Mouse (Mus musculus) neural tube, embryonic 12.5 days (tissue): Measurements from ENCODE around the gene Plin3. TPM values are rescaled to one million over a fixed set of nuclear protein-coding genes. Genes with fewer than 3 reads are reported as not detected.

Source experiments
- ATAC-seq: fragments of 200-750 bp; cut with Nextera tagmentation; 2 replicates; pipeline ENCODE4 v1.8.0; 2017; ENCODE audit warnings: low read depth, mild to moderate bottlenecking, moderate TSS enrichment, moderate library complexity; ENCODE audit not compliant: low FRiP score
- H3K27ac ChIP-seq: fragments of 300-500 bp; sonication (generic); 2 replicates; pipeline ENCODE4 v1.5.1; 2016
- H3K27me3 ChIP-seq: fragments of 300-500 bp; sonication (generic); replicated peaks from 2 replicates; pipeline ENCODE4 v1.6.1; 2016; ENCODE audit warnings: mild to moderate bottlenecking
- H3K36me3 ChIP-seq: fragments of 300-500 bp; sonication (generic); 2 replicates; pipeline ENCODE4 v1.6.1; 2016; ENCODE audit warnings: mild to moderate bottlenecking
- H3K4me1 ChIP-seq: fragments of 300-500 bp; sonication (generic); 2 replicates; pipeline ENCODE4 v1.6.1; 2016
- H3K4me2 ChIP-seq: fragments of 300-500 bp; sonication (generic); replicated peaks from 2 replicates; pipeline ENCODE4 v1.6.1; 2016; ENCODE audit warnings: mild to moderate bottlenecking
- H3K4me3 ChIP-seq: fragments of 300-500 bp; sonication (generic); 2 replicates; pipeline ENCODE4 v1.5.1; 2016
- H3K9ac ChIP-seq: fragments of 300-500 bp; sonication (generic); 2 replicates; pipeline ENCODE4 v1.6.1; 2016; ENCODE audit warnings: mild to moderate bottlenecking
- H3K9me3 ChIP-seq: fragments of 300-500 bp; sonication (generic); 2 replicates; pipeline ENCODE4 v1.6.1; 2016; ENCODE audit warnings: mild to moderate bottlenecking
- WGBS: fragments of 180-500 bp; shearing (Covaris S2); methylation state at CpG from one replicate; pipeline ENCODE4 v1.1.7; 2016; 5-methylcytosine and 5-hydroxymethylcytosine counted together
- polyA plus RNA-seq: library from polyadenylated mRNA; unstranded; fragments of >200 nt; fragmentation: Nextera tagmentation; extraction: Ambion mirVana; gene quantifications from 2 replicates; pipeline ENCODE4 v1.2.1, GENCODE M21; 2016

The Plin3 gene
- 29.0 and 31.7 TPM in 2 replicates for polyA plus RNA-seq

DNA sequence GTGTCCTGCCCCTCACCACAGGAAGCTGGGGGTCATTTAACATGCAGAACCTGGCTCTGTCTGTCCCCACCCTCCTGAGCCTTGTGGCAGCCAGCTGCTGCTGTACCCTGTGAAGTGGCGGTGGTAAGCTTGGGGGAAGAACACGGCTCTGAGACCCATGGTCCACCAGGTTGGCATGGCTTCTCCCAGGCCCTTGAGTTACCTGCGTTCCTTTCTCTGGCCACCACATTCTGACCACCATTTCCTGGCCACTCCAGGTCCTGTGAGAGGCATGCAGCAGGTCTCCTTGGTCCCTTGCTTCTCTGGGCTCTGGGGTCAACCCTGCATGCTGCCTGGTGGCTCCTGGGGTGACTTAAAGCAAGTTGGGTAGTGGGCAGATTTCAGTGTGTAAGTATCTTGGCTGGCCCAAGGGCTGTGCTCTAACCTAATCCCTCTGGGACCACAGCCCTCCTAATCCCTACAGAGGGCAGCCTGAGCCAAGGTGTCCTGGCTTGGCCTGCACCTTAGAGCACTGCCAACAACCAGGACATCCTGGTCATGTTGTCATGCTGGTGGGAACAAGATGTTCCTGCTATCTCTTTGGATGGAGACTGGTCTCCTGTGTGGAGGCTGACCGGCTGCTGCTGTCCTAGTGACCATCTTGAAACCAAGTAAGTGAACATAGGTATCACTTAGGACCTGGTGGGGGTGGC lies at the start of gene Plin3:
Gene Plin3, minus strand, starts transcription at position 343 of the 692 bp plus-strand sequence.
- WGBS, result 84% methylated on average over 4 of the region's 4 CpGs
- H3K4me3 ChIP-seq, result no peak within 1 kb of the TSS
- no peak within 1 kb of the TSS for H3K9ac ChIP-seq
- peaks cover 34% of the 10 kb centered on the region for H3K4me1 ChIP-seq
- H3K4me2 ChIP-seq, result no peak within 1 kb of the TSS
- ATAC-seq, result no peak
- H3K36me3 ChIP-seq, result no peaks in the 10 kb centered on the region
- no peaks in the 10 kb centered on the region for H3K9me3 ChIP-seq
- no peaks in the 10 kb centered on the region for H3K27me3 ChIP-seq
- H3K27ac ChIP-seq, result no peak within 1 kb of the TSS

DNA sequence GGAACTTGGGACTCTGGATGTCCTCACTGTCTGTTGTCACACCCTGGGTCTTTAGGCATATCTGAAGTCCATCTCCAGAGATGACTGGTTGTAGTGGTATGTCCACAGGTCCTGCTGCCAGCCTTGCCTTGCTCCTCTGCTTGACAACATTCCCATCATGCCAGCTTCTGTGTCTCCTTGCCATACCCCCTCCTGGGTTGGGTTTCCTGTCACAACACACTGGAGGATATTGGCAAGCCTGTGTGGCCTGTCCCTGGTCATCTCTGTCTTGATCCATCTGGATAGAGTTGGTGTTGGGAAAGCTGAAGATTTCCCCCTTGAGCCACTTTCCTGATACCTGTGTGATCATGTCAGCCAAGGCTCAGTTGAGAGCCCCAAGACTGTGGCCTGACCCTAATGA lies 48.0 kb upstream of the Plin3 start:
- H3K9ac ChIP-seq, result no peak overlapping the region

DNA sequence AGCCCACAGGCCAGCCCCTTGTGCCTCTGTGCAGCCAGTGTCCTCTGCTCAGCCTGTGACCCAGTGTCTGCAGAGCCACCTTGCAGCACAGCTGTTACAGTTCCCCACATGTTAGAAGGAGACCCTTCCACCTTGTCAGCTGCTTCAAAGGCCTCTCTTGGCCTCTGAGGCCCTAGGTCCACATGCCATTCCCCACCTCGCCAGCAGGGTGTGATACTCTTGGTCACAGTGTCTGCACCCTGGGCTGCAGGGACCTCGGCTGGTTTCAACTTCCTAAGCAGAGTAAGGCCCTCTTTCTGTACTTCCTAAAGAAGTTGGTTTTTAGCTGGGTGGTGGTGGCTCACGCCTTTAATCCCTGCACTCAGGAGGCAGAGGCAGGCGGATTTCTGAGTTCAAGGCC lies 46.2 kb upstream of the Plin3 start:
- no peaks in the 10 kb centered on the region; the same call in 1 of the 2 replicates for H3K36me3 ChIP-seq
- ATAC-seq, result no peak
- H3K4me3 ChIP-seq, result no peak overlapping the region
- no peaks in the 10 kb centered on the region for H3K9me3 ChIP-seq
- no peak overlapping the region for H3K4me2 ChIP-seq
- H3K27me3 ChIP-seq, result no peaks in the 10 kb centered on the region
- H3K27ac ChIP-seq, result no peak overlapping the region
- no peak overlapping the region for H3K9ac ChIP-seq
- peaks cover 11% of the 10 kb centered on the region; the same call in 1 of the 2 replicates for H3K4me1 ChIP-seq
- WGBS, result 59% methylated on average over 4 of the region's 4 CpGs

More for the DNA sequence above, 48.0 kb upstream of the Plin3 start:
- 0 out of 2 replicates have a peak, but pooled peaks cover 2% of the 10 kb centered on the region for H3K36me3 ChIP-seq
- no peak overlapping the region for H3K4me3 ChIP-seq
- H3K4me2 ChIP-seq, result no peak overlapping the region
- no peak overlapping the region for H3K27ac ChIP-seq
- H3K27me3 ChIP-seq, result no peaks in the 10 kb centered on the region
- H3K4me1 ChIP-seq, result peaks cover 7% of the 10 kb centered on the region; the same call in 1 of the 2 replicates
- ATAC-seq, result no peak
- no peaks in the 10 kb centered on the region for H3K9me3 ChIP-seq

DNA sequence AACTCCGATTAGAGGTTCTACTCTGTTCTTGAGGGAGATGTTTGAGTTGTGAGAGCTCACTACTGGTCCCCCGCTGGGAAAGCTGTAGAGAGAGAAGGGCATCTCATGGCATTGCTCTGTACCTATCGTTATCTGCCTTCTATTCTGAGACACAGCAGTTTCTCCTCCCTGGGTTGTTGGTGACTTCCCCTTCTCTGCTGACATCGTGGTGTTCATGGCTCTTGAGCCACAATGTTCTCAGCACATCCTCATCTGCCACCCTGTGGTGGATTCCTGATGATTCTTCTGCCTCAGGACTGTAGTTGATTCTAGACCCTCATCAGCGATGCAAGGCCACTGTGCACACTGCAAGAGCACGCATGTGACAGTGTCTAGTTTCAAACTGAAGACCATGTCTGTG lies 45.1 kb upstream of the Plin3 start:
- Histone ChIP-seq H3K4me2 (no peak overlapping the region), H3K4me3 (no peak overlapping the region), H3K4me1 (peaks cover 11% of the 10 kb centered on the region; the same call in 1 of the 2 replicates), H3K36me3 (no peaks in the 10 kb centered on the region; the same call in 1 of the 2 replicates), H3K9ac (no peak overlapping the region), H3K9me3 (no peaks in the 10 kb centered on the region), H3K27me3 (no peaks in the 10 kb centered on the region), H3K27ac (no peak overlapping the region)
- ATAC-seq, result no peak
- 96% methylated on average over 6 of the region's 6 CpGs for WGBS

DNA sequence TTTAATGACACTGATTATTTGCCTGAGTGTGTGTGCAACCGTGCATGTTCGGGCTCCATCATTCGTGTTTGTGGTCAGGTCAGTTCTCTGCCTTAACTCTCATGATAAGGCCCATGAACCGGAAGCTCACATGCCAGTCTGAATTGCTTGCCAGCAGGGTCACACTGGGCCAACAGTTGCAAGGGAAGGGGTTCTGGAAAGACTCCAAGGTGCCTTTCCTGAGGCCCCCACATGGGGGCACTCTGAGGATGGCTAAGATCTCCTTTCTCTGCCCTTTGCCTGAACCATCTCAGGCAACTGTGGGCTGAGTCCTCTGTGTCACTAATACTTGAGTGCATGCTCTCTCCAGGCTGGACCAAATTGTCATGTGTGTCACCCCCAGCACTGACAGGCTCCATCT lies 44.5 kb upstream of the Plin3 start:
- no peak overlapping the region for H3K4me2 ChIP-seq
- no peaks in the 10 kb centered on the region for H3K9me3 ChIP-seq
- no peak overlapping the region for H3K9ac ChIP-seq
- no peak for ATAC-seq
- H3K4me3 ChIP-seq, result no peak overlapping the region
- H3K27ac ChIP-seq, result no peak overlapping the region
- peaks cover 11% of the 10 kb centered on the region; the same call in 1 of the 2 replicates for H3K4me1 ChIP-seq
- no peaks in the 10 kb centered on the region; the same call in 1 of the 2 replicates for H3K36me3 ChIP-seq
- 66% methylated on average over 4 of the region's 4 CpGs for WGBS
- H3K27me3 ChIP-seq, result no peaks in the 10 kb centered on the region

DNA sequence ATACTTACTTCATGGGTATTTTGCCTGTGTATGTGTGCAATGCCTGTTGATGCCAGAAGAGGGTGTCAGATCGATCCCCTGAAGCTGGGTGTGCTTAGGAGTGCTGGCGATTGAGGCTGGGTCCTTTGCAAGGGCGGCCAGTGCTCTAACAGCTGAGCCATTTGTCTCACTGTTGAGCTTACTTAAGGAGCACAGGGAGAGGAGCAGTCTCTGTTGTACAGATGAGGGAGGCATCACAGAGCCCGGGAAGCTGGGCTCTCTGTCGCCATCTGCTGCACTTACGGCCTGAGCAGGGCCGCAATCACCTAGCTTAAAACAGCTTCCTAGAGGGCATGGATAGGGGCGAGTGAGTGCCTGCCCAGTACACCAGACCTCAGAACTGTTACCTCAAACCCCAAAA lies 40.3 kb upstream of the Plin3 start:
- H3K27ac ChIP-seq, result no peak overlapping the region
- no peaks in the 10 kb centered on the region; the same call in 1 of the 2 replicates for H3K36me3 ChIP-seq
- ATAC-seq, result no peak
- H3K4me3 ChIP-seq, result no peak overlapping the region
- H3K4me1 ChIP-seq, result peaks cover 38% of the 10 kb centered on the region
- no peaks in the 10 kb centered on the region for H3K27me3 ChIP-seq
- no peaks in the 10 kb centered on the region for H3K9me3 ChIP-seq
- no peak overlapping the region for H3K4me2 ChIP-seq
- H3K9ac ChIP-seq, result no peak overlapping the region
- WGBS, result 38% methylated on average over 8 of the region's 8 CpGs

DNA sequence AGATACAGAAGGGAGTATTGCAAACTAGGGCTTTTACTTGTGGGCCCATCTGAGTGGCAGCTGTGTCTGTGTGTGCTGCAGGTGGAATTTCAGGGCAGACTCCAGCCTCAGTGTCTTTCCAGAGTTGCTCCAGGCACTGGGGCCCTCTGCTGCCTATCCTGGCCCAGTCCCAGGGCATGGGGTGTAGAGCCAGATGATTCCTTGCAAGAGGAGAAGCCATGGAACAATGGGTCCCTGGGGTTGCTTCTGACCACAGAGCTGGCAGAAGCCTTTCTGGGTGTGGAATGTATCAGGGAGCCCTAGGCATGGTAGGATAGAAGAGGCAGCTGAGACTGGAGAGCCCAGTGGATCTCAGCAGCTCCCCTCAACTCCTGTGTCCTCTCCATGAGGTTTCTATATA lies 38.6 kb upstream of the Plin3 start:
- H3K4me3 ChIP-seq, result no peak overlapping the region
- no peaks in the 10 kb centered on the region for H3K27me3 ChIP-seq
- H3K36me3 ChIP-seq, result no peaks in the 10 kb centered on the region; the same call in 1 of the 2 replicates
- peaks cover 51% of the 10 kb centered on the region for H3K4me1 ChIP-seq
- H3K9ac ChIP-seq, result no peak overlapping the region
- no peak for ATAC-seq
- no peaks in the 10 kb centered on the region for H3K9me3 ChIP-seq
- no peak overlapping the region for H3K27ac ChIP-seq
- no peak overlapping the region for H3K4me2 ChIP-seq

DNA sequence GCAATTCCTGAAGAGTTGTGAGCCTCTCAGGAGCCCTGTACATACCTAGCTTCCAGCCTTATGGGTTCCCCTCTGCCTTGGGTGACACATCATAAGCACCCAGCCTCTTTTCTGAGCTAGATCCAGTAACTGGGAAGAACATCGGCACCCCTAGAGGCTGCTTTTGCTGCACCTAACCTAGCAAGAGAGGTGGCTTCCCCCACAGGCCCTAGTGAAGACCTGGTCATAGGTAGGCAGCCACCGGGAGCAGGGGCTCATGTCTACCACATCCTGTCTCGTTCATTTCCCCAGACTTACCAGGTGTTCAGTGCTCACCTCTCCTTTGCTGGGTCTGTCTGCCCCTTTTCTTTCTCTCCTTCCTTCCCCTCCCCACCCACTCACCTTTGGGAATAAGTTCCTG lies 37.7 kb upstream of the Plin3 start:
- Histone ChIP-seq H3K27me3 (no peaks in the 10 kb centered on the region), H3K9me3 (no peaks in the 10 kb centered on the region), H3K36me3 (no peaks in the 10 kb centered on the region; the same call in 1 of the 2 replicates), H3K4me2 (no peak overlapping the region), H3K4me3 (no peak overlapping the region), H3K4me1 (peaks cover 46% of the 10 kb centered on the region), H3K27ac (no peak overlapping the region), H3K9ac (0 out of 2 replicates have a peak overlapping the region, but pooled peaks have one; percentile 3)
- no peak for ATAC-seq
- WGBS, result 76% methylated on average over 3 of the region's 3 CpGs

DNA sequence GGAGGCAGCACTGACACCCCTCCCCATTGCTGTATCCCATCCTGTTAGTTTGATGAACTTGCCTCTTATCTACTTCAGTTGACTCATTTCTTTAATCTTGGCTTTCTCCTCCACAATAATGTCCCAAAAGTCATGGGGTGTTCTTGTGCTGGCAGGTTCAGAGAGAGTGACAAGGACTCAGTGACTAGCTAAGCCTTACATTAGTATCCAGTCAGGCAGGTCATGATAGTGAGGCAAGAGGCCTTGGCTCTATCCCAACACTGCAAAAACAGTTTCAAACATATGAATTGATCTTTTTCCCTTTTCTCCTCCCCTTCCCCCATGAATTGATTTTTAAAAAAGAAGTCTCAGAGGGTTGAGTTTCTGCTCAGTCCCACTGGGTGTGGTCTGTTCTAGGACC lies 36.6 kb upstream of the Plin3 start:
- H3K4me1 ChIP-seq, result peaks cover 45% of the 10 kb centered on the region
- H3K36me3 ChIP-seq, result no peaks in the 10 kb centered on the region
- no peak overlapping the region for H3K4me2 ChIP-seq

DNA sequence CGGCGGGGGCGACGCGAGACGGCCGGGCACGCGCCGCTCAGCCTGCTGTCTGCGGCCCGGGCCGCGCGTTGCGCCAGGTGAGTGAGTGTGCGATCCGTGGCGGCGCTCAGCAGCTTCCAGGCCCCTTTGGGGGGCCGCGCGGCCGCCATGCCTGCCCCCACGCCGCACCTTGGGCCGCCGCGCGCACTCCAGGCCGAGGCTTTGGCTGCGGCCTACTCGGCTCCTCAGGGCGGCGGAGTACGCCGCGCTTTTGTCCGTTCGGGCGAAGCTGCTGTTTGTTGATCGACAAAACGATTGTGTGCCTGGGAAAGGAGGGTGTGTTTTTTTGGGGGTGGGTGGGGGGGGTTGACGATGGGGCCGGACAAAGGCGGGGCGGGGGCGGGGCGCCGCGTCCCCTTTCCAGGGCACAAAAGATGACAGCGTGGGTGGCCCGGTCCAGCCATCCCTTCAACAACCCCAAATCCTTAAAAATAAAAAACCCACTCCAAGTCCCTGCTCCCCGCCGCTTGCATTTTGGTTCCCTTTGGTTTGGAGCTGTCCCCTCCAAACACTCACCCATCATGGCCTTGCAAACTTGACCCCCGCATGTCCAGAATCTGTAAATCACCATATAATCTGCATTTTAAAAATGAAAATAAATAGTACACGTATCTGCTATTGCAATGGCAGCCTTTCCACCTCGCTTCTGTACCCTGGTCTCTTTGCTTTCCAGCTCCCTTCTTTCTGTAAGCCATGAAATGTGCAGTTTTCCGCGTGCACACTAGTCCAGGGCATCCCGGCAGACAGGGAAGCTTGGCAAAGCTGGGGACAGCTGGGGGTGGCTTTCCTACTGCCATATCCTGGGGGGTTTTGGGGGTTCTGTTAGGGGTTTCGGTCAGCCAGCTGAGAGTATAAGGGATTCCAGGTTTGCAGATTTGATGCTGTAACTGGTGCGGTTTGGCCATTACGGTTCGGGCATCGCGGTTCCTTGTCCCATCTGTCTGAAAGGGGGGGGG lies 33.8 kb upstream of the Plin3 start:
- ATAC-seq, result peak; percentile 67
- Histone ChIP-seq H3K9ac (peak overlapping the region; percentile 98), H3K36me3 (peaks cover 15% of the 10 kb centered on the region), H3K4me1 (peaks cover 45% of the 10 kb centered on the region), H3K4me2 (peak overlapping the region; percentile 91), H3K27ac (peak overlapping the region; percentile 81), H3K27me3 (no peaks in the 10 kb centered on the region), H3K9me3 (no peaks in the 10 kb centered on the region), H3K4me3 (peak overlapping the region; percentile 87)
- WGBS, result 2% methylated on average over 67 of the region's 67 CpGs

More for the DNA sequence above, 36.6 kb upstream of the Plin3 start:
- Histone ChIP-seq H3K4me3 (no peak overlapping the region), H3K27ac (no peak overlapping the region), H3K9me3 (no peaks in the 10 kb centered on the region), H3K27me3 (no peaks in the 10 kb centered on the region), H3K9ac (no peak overlapping the region)
- ATAC-seq, result no peak

DNA sequence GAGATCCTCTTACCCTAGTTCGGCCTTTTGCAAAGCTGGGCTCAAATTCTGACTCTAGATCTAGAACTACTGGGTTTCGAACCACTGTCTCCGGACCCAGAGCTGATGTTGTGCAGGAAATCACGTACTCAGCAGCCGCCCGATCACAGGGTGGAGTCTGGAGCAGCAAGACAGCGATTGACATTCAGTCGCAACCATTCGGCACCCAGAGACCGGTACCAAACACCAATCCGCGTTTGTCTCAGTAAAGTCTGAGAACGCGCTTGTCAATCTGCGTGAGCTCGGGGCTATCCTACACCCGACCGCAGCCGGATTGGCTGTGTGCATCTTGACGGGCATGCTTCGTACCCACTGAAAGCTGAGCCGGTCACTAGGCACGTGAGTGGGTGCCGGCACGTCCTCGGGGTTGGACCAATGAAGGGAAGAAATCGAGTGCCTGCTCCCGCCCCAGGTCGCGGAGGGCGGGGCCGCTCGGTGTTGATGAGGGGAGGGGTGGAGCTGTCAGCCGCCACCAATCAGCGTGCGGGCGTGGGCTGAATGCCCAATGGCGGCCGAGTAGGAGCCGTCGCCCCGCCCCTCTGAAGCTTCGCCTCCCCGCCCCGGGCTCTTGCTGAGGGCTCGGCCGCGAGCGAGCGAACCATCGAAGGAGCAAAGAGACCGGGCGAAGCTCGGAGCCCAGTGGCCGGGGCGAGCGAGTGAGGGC lies 32.9 kb upstream of the Plin3 start, which contains the start of gene Kdm4b:
Gene Kdm4b, plus strand, starts transcription at position 613 of the 703 bp plus-strand sequence.
- Histone ChIP-seq H3K4me2 (peak within 1 kb of the TSS; percentile 91), H3K4me3 (peak within 1 kb of the TSS; percentile 87), H3K9me3 (no peaks in the 10 kb centered on the region), H3K36me3 (peaks cover 20% of the 10 kb centered on the region), H3K9ac (peak within 1 kb of the TSS; percentile 98), H3K27me3 (no peaks in the 10 kb centered on the region), H3K4me1 (peaks cover 36% of the 10 kb centered on the region), H3K27ac (peak within 1 kb of the TSS; percentile 81)
- WGBS, result under 1% methylated on average over 57 of the region's 57 CpGs
- ATAC-seq, result peak; percentile 100
